Mouse (Mus musculus) liver, embryonic 14.5 days (tissue): ENCODE measurements around the gene Ccdc194. TPM values are rescaled to one million over a fixed set of nuclear protein-coding genes. Genes with fewer than 3 reads are reported as not detected.

Source experiments
- ATAC-seq: fragments of 200-750 bp; cut with Nextera tagmentation; 2 replicates; pipeline ENCODE4 v1.8.0; 2017; ENCODE audit warnings: moderate number of reproducible peaks, mild to moderate bottlenecking, moderate library complexity; ENCODE audit not compliant: insufficient read depth
- DNase-seq, 3 experiments: peaks; one replicate each; pipeline ENCODE4 v3.0.0-alpha.2; 2012 to 2013; ENCODE audit warnings: low read depth in 3 of 3, low spot score in 3 of 3
- H3K27ac ChIP-seq: fragments of 300-500 bp; sonication (generic); 2 replicates; pipeline ENCODE4 v1.5.1; 2014; ENCODE audit warnings: moderate library complexity, mild to moderate bottlenecking, control low read depth, inconsistent platforms
- H3K27me3 ChIP-seq: fragments of 300-500 bp; sonication (generic); 2 replicates; pipeline ENCODE4 v1.6.1; 2014; ENCODE audit warnings: mild to moderate bottlenecking, low read length, moderate library complexity; ENCODE audit not compliant: control insufficient read depth, insufficient read depth
- H3K36me3 ChIP-seq: fragments of 300-500 bp; sonication (generic); replicated peaks from 2 replicates; pipeline ENCODE4 v1.6.1; 2014; ENCODE audit warnings: low read depth; ENCODE audit not compliant: control insufficient read depth, insufficient read depth
- H3K4me1 ChIP-seq, 2 experiments: fragments of 200-500 bp in 1 of 2; fragments of 300-500 bp in 1 of 2; sonication (generic) in 1 of 2; replicated peaks; 2 replicates each; pipeline ENCODE4 v1.6.1; 2012 to 2014; ENCODE audit warnings: antibody characterized with exemption in 1 of 2, inconsistent platforms in 1 of 2, low read length in 1 of 2; ENCODE audit not compliant: control insufficient read depth in 2 of 2, insufficient read depth in 2 of 2
- H3K4me2 ChIP-seq: fragments of 300-500 bp; sonication (generic); 2 replicates; pipeline ENCODE4 v1.6.1; 2014; ENCODE audit warnings: low read depth, mild to moderate bottlenecking, control low read depth, moderate library complexity
- H3K4me3 ChIP-seq, 2 experiments: fragments of 200-500 bp in 1 of 2; fragments of 300-500 bp in 1 of 2; sonication (generic) in 1 of 2; 2 replicates each; pipeline ENCODE4 v1.5.1; 2012 to 2014; ENCODE audit warnings: low read depth in 2 of 2, low read length in 2 of 2, mild to moderate bottlenecking in 2 of 2, control low read depth in 1 of 2, inconsistent platforms in 1 of 2, moderate library complexity in 1 of 2; ENCODE audit not compliant: insufficient read depth in 1 of 2
- H3K9ac ChIP-seq: fragments of 300-500 bp; sonication (generic); replicated peaks from 2 replicates; pipeline ENCODE4 v1.6.1; 2014; ENCODE audit warnings: mild to moderate bottlenecking, control low read depth, moderate library complexity
- H3K9me3 ChIP-seq: fragments of 300-500 bp; sonication (generic); 2 replicates; pipeline ENCODE4 v1.6.1; 2016; ENCODE audit warnings: low read length, mixed read lengths; ENCODE audit not compliant: control insufficient read depth
- CTCF ChIP-seq: IDR thresholded peaks from 2 replicates; pipeline ENCODE4 v1.5.1; 2016; ENCODE audit warnings: antibody characterized with exemption, low read depth, control low read depth
- EP300 ChIP-seq: IDR thresholded peaks from 2 replicates; pipeline ENCODE4 v1.6.1; 2016; ENCODE audit warnings: antibody characterized with exemption, low read depth
- WGBS: fragments of 180-500 bp; shearing (Covaris S2); extraction: QIAGEN DNeasy Blood & Tissue Kit; methylation state at CpG from one replicate; pipeline ENCODE4 v1.1.7; 2014; ENCODE audit not compliant: insufficient replicate concordance; 5-methylcytosine and 5-hydroxymethylcytosine counted together
- polyA plus RNA-seq, 2 experiments: library from polyadenylated mRNA; depleted of rRNA in 1 of 2; stranded (reverse) in 1 of 2; unstranded in 1 of 2; fragments of >200 nt; fragmentation: Nextera tagmentation in 1 of 2; extraction: Ambion mirVana in 1 of 2; gene quantifications; 2 replicates each; pipeline versions ENCODE4 v1.2.1 to v1.2.3; 2012 to 2014

Ccdc194 gene
- polyA plus RNA-seq, 2 experiments: 0.09 to 0.19 TPM

GRCm38 (mm10) chr8:71560765-71561164 lies 35.3 kb upstream of the Ccdc194 start:
- TF ChIP-seq CTCF: no peak
- TF ChIP-seq EP300: no peak

DNA sequence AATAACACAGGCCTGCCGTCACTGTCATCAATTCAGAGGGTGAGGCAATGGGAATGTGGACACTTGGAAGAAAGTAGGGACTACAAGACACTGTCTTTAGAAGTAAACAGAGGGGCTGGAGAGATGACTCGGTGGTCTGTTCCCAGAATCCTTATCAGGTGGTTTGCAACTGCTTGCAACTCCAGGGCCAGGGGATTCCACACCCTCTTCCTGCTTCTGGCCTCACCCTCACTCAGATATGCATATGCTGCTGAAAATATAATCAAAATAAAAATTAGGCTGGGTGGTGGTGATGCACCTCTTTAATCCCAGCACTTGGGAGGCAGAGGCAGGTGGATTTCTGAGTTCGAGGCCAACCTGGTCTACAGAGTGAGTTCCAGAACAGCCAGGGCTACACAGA lies 34.6 kb upstream of the Ccdc194 start:
- Histone ChIP-seq H3K4me1 (peaks cover 9 to 15% of the 10 kb centered on the region in 2 experiments; a peak in 3 of 4 replicates), H3K27me3 (peaks cover 14% of the 10 kb centered on the region), H3K36me3 (no peaks in the 10 kb centered on the region), H3K9me3 (no peaks in the 10 kb centered on the region; the same call in 1 of the 2 replicates), H3K9ac (no peak overlapping the region), H3K27ac (no peak overlapping the region), H3K4me3 (no peak overlapping the region), H3K4me2 (peak overlapping the region; percentile 94; the same call in 1 of the 2 replicates)
- 29% methylated on average over 3 of the region's 3 CpGs for WGBS
- TF ChIP-seq EP300: no peak
- no peak for TF ChIP-seq CTCF
- DNase-seq (no peak), ATAC-seq (peak; percentile 34; the same call in 1 of the 2 replicates)

More at GRCm38 (mm10) chr8:71560765-71561164, 35.3 kb upstream of the Ccdc194 start:
- no peaks in the 10 kb centered on the region for H3K36me3 ChIP-seq
- no peak for DNase-seq
- H3K9ac ChIP-seq: no peak overlapping the region
- 82% methylated on average over 5 of the region's 5 CpGs for WGBS
- H3K4me3 ChIP-seq: no peak overlapping the region
- H3K27ac ChIP-seq: no peak overlapping the region
- H3K27me3 ChIP-seq: peaks cover 14% of the 10 kb centered on the region
- ATAC-seq: no peak
- H3K9me3 ChIP-seq: no peaks in the 10 kb centered on the region; the same call in 1 of the 2 replicates
- H3K4me2 ChIP-seq: no peak overlapping the region
- peaks cover 9 to 15% of the 10 kb centered on the region in 2 experiments; a peak in 3 of 4 replicates for H3K4me1 ChIP-seq

- peak overlapping the region; percentile 94 for H3K4me2 ChIP-seq
- no peaks in the 10 kb centered on the region; the same call in 1 of the 2 replicates for H3K9me3 ChIP-seq
- H3K4me3 ChIP-seq: peak overlapping the region; percentile 62 to 69
- ATAC-seq (peak; percentile 77), DNase-seq (peak; percentile 52 to 86 (median 62))
- H3K27me3 ChIP-seq: peaks cover 14% of the 10 kb centered on the region
- H3K4me1 ChIP-seq: peaks cover 9 to 23% of the 10 kb centered on the region in 2 experiments
- H3K27ac ChIP-seq: no peak overlapping the region
- TF ChIP-seq EP300 (no peak), CTCF (peak; percentile 36; the same call in 1 of the 2 replicates)
- WGBS: 2% methylated on average over 24 of the region's 24 CpGs
- H3K36me3 ChIP-seq: no peaks in the 10 kb centered on the region
- peak overlapping the region; percentile 24; the same call in 1 of the 2 replicates for H3K9ac ChIP-seq
Observed at GRCm38 (mm10) chr8:71558958-71559690, 33.6 kb upstream of the Ccdc194 start.

DNA sequence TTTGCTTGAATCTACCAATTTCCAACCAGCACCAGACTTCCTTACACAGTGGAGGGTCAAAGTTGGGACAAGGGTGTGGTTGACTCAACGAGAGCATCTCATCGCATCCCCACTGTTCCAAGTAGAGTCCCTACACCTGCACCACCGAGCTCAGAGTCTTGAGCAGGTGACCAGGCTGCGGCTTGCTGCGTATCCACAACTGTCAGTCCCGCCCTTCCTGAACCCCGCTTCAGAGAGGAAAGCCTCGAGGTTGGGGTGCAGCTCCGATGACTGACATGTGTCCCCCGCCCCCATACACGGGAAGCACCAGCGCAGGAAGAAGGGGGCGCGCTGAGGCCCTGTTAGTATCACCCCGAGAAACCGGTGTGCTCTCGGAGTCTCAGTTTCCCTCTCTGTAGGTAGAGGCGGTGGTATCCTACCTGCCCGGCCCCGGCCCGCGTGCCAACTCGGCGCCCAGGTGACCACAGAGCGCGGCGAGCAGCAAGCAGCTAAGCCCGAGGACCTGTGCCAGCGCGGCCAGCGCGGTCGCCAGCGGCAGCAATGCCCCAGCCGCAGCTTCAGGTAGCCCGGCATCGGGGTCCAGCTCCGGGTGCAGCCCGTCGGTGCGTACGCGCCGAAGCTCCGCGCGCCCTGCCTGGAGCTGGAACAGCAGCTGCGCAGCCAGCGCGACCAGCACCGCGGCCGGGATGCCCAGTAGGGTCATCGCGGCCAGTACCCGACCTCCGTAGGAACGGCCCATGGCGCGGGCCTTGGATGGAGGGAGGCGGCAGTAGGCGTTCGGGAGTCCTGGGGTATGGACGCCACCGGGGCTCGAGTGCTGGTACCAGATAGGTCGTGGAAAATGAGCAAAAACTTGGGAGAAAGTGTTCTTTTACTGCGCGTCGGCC lies 32.8 kb upstream of the Ccdc194 start, which contains the start of gene Tmem221:
Tmem221 (minus strand) TSS at position 801 of the 887 bp plus-strand sequence.
- Histone ChIP-seq H3K9me3 (no peaks in the 10 kb centered on the region), H3K4me3 (peak within 1 kb of the TSS; percentile 62 to 69), H3K4me1 (peaks cover 9 to 29% of the 10 kb centered on the region in 2 experiments), H3K27ac (no peak within 1 kb of the TSS), H3K4me2 (peak within 1 kb of the TSS; percentile 94), H3K36me3 (no peaks in the 10 kb centered on the region), H3K9ac (peak within 1 kb of the TSS; percentile 24; the same call in 1 of the 2 replicates), H3K27me3 (peaks cover 14% of the 10 kb centered on the region)
- DNase-seq (no peak), ATAC-seq (peak; percentile 5; the same call in 1 of the 2 replicates)
- 5% methylated on average over 69 of the region's 70 CpGs for WGBS
- TF ChIP-seq EP300: no peak
- TF ChIP-seq CTCF: no peak; the same call in 1 of the 2 replicates
